Mouse (Mus musculus) olfactory bulb, adult 2 months (tissue): ENCODE results near the gene Tgfbr2.

Experiments
- CTCF ChIP-seq: fragments of 200-500 bp; IDR thresholded peaks from 2 replicates; pipeline ENCODE4 v1.5.1; 2012; ENCODE audit warnings: low read depth, mild to moderate bottlenecking, low read length, moderate library complexity; ENCODE audit not compliant: insufficient read depth
- POLR2A ChIP-seq: fragments of 200-500 bp; IDR thresholded peaks from 2 replicates; pipeline ENCODE4 v1.6.1; 2012; ENCODE audit warnings: mild to moderate bottlenecking, low read depth, low read length, moderate library complexity; ENCODE audit not compliant: insufficient read depth

GRCm38 (mm10) chr9:116140422-116140821 is 34.7 kb downstream of the Tgfbr2 start:
- TF ChIP-seq POLR2A (no peak), CTCF (no peak)
